12 mouse cellular contexts compared by ENCODE assay signal in genomic region chr7:73424243-73424642, GRCm38 (mm10). TPM values are rescaled to one million over a fixed set of nuclear protein-coding genes. Genes with fewer than 3 reads are reported as not detected.
DNase-seq lines count a peak whose midpoint lies in the region; ATAC-seq lines count a peak whose summit lies in the region.
"Had no signal": no experiment of that assay in that cellular context is flagged by ENCODE, and none has a peak within 500 bp of the region (broad histone marks: within the 10 kb centered on the region; RNA-seq: fewer than 3 reads in every experiment).

No protein-coding gene starts in this region.

- H3K36me3 ChIP-seq in hindbrain, embryonic 15.5 days: peaks cover 21% of the 10 kb centered on the region

- no peak overlapping the region for H3K9ac ChIP-seq in hindbrain, embryonic 15.5 days

- intact Hi-C loops in left cerebral cortex, postnatal 14 days (cut with DNase I): no loop called here

- DNase-seq in frontal cortex, postnatal 10 days (ENCODE audit: low spot score in 2 of 2): no peak
- DNase-seq in left cerebral cortex, adult 9 months (ENCODE audit: low spot score in 2 of 2): peak; percentile 53 to 57
- no peak for DNase-seq in left cerebral cortex, postnatal 14 days (ENCODE audit: low spot score in 2 of 2)
- peak; percentile 22 for DNase-seq in retina, embryonic 14.5 days (ENCODE audit: low spot score)
- no peak for DNase-seq in urinary bladder, postnatal 36 days (ENCODE audit: low spot score in 2 of 2)
- DNase-seq in frontal cortex, postnatal 36 days (ENCODE audit: low spot score in 2 of 2): no peak
- DNase-seq: kidney, postnatal 14 days; thymus, postnatal 14 days had no signal

- H3K27me3 ChIP-seq in hindbrain, embryonic 15.5 days: no peaks in the 10 kb centered on the region
- H3K27me3 ChIP-seq: CH12.LX had no signal

- peak overlapping the region; percentile 50 for H3K27ac ChIP-seq in hindbrain, embryonic 15.5 days (replicated peaks)

- H3K4me3 ChIP-seq in hindbrain, embryonic 15.5 days: no peak overlapping the region

- H3K4me2 ChIP-seq in hindbrain, embryonic 15.5 days: no peak overlapping the region

- no peaks in the 10 kb centered on the region for H3K9me3 ChIP-seq in hindbrain, embryonic 15.5 days

- H3K4me1 ChIP-seq in hindbrain, embryonic 15.5 days (replicated peaks): peaks cover 43% of the 10 kb centered on the region

- WGBS in hindbrain, embryonic 15.5 days: 24% methylated on average over 3 of the region's 3 CpGs

- ATAC-seq in frontal cortex, adult (ENCODE audit: low TSS enrichment): peak; percentile 32
- ATAC-seq in hindbrain, embryonic 15.5 days (ENCODE audit: low FRiP score, low read depth): no peak

RNA-seq across cellular contexts. Expression of gene Rgma, which starts 48.9 kb away (rescaled TPM):
- total RNA-seq in left cerebral cortex, postnatal 14 days (2021): 100 to 1,000 TPM in 1 of 2 experiments, 10 to 100 TPM in 1; 84.6 to 103 TPM
- 39.5 and 45.1 TPM in 2 replicates for polyA plus RNA-seq in hindbrain, embryonic 15.5 days (2015; fragmentation: Nextera tagmentation; extraction: Ambion mirVana)
- total RNA-seq: megakaryocyte-erythroid progenitor cell, adult 5-6 weeks had no signal

Comparison
In these comparisons a context has a peak if more than half of its experiments do, and no peak if none do; other contexts are left out.
1. DNase-seq: peak in left cerebral cortex, adult 9 months (2 of 2) and retina, embryonic 14.5 days (single experiment); none in frontal cortex, postnatal 10 days (0 of 2), left cerebral cortex, postnatal 14 days (0 of 2), urinary bladder, postnatal 36 days (0 of 2) and frontal cortex, postnatal 36 days (0 of 2).